Mouse (Mus musculus): Measurements from ENCODE around the gene Zscan4-ps3.
"Not testable (repeated sequence)": the region's sequence is repeated elsewhere in the genome, so short reads cannot be mapped to it uniquely, and the experiment has no call there.

DNA sequence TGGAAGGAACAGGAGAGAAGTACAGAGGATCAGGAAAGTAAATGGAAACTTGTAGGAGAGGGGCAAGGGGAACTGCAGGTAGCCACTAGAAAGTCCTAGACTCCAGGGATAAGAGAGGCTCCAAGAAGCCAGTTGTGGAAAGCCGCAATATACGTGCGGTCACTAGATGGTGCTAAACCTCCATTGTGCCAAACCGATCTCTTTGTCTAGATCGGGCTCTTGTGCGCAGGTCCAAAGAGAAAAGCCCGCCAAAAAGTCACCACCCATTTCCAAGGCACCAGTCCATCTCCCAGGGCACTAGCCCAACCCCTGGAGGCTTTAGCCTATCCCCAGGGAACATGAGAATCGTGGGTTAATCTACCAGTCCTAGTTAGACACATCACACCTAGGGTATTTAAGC, 8.0 kb downstream of the Zscan4-ps3 start:
- 0 out of 2 replicates have a peak, but pooled peaks have one; percentile 33 for TF ChIP-seq CTCF (IDR thresholded peaks at IDR 0.05; ENCODE audit: low read depth)
- TF ChIP-seq EP300 (optimal IDR thresholded peaks at IDR 0.05) = not testable (repeated sequence)

Measured in stomach, postnatal 0 days (tissue).